Mouse (Mus musculus) left cerebral cortex, postnatal 36 days (tissue): Measurements from ENCODE around the gene Agbl4. TPM values are rescaled to one million over a fixed set of nuclear protein-coding genes. Genes with fewer than 3 reads are reported as not detected.
A peak's percentile ranks its signal among the peaks of the same experiment; 100 is the strongest.

ENCODE experiments used
- DNase-seq, 2 experiments: peaks; one replicate each; pipeline ENCODE4 v3.0.0; 2021 to 2022; ENCODE audit warnings: low spot score in 2 of 2, mixed read lengths in 1 of 2
- intact Hi-C: fragments of 180-260 bp; cut with DNase I; formaldehyde crosslinking; loops from one replicate; pipeline ENCODE4 v1.15.1; 2025
- total RNA-seq, 2 experiments: library from RNA; stranded (reverse); gene quantifications; 2 replicates each; pipeline ENCODE4 v1.2.3; 2021

Gene Agbl4
- total RNA-seq, 2 experiments from 2014 or later = 19.3 to 20.4 TPM

- no peak for DNase-seq
- intact Hi-C loops = no loop called here
These were observed 1072.4 kb downstream of the Agbl4 start for GRCm38 (mm10) chr4:111469847-111470246.

- DNase-seq = no peak
- intact Hi-C loops = no loop called here
These were observed 1074.3 kb downstream of the Agbl4 start for GRCm38 (mm10) chr4:111471726-111472125.

- no peak for DNase-seq
- intact Hi-C loops = no loop called here
These were observed 1075.0 kb downstream of the Agbl4 start for GRCm38 (mm10) chr4:111472511-111472910.

- no peak for DNase-seq
- intact Hi-C loops = no loop called here
These were observed 1075.6 kb downstream of the Agbl4 start for GRCm38 (mm10) chr4:111473014-111473413.

GRCm38 (mm10) chr4:111475374-111475971, 1078.0 kb downstream of the Agbl4 start:
- intact Hi-C loops = no loop called here
- no peak for DNase-seq

- intact Hi-C loops = no loop called here
- no peak for DNase-seq
These were observed 1080.0 kb downstream of the Agbl4 start for GRCm38 (mm10) chr4:111477507-111477906.

- no peak for DNase-seq
- intact Hi-C loops = no loop called here
These were observed 1086.0 kb downstream of the Agbl4 start for GRCm38 (mm10) chr4:111483499-111483898.

GRCm38 (mm10) chr4:111485189-111485588, 1087.7 kb downstream of the Agbl4 start:
- DNase-seq = no peak
- intact Hi-C loops = no loop called here

- DNase-seq = no peak
- intact Hi-C loops = no loop called here
These were observed 1088.7 kb downstream of the Agbl4 start for GRCm38 (mm10) chr4:111486187-111486586.

GRCm38 (mm10) chr4:111487233-111487843, 1089.9 kb downstream of the Agbl4 start:
- DNase-seq = no peak
- intact Hi-C loops = no loop called here

- no peak for DNase-seq
- intact Hi-C loops = no loop called here
These were observed 1096.4 kb downstream of the Agbl4 start for GRCm38 (mm10) chr4:111493750-111494404.

GRCm38 (mm10) chr4:111495949-111496348, 1098.5 kb downstream of the Agbl4 start:
- peak; percentile 72 to 78 for DNase-seq
- intact Hi-C loops = loop anchor here (1.0 to 5.0 kb wide), 2 partner anchors 130 to 169 kb away; no protein-coding TSS in a partner anchor

- intact Hi-C loops = loop anchor here (5.0 kb wide), 1 partner anchor 171 kb away; no protein-coding TSS in a partner anchor
- DNase-seq = peak; percentile 74 to 76
These were observed 1101.3 kb downstream of the Agbl4 start for GRCm38 (mm10) chr4:111498751-111499150.

- DNase-seq = no peak
- intact Hi-C loops = no loop called here
These were observed 1104.0 kb downstream of the Agbl4 start for GRCm38 (mm10) chr4:111501441-111501840.

GRCm38 (mm10) chr4:111502965-111503727, 1105.7 kb downstream of the Agbl4 start:
- intact Hi-C loops = no loop called here

GRCm38 (mm10) chr4:111504952-111505351, 1107.5 kb downstream of the Agbl4 start:
- intact Hi-C loops = no loop called here
- DNase-seq = no peak

More at GRCm38 (mm10) chr4:111502965-111503727, 1105.7 kb downstream of the Agbl4 start:
- DNase-seq = no peak

- intact Hi-C loops = no loop called here
- no peak for DNase-seq
These were observed 1112.7 kb downstream of the Agbl4 start for GRCm38 (mm10) chr4:111510129-111510528.

GRCm38 (mm10) chr4:111513921-111514320, 1116.5 kb downstream of the Agbl4 start:
- intact Hi-C loops = no loop called here
- no peak for DNase-seq

GRCm38 (mm10) chr4:111516136-111516535, 1118.7 kb downstream of the Agbl4 start:
- DNase-seq = no peak
- intact Hi-C loops = no loop called here
